Mouse (Mus musculus) lung, embryonic 16.5 days (tissue): ENCODE measurements around the gene Adgrl2. TPM values are rescaled to one million over a fixed set of nuclear protein-coding genes. Genes with fewer than 3 reads are reported as not detected.

ENCODE experiments used
- ATAC-seq: fragments of 200-750 bp; cut with Nextera tagmentation; 2 replicates; pipeline ENCODE4 v1.8.0; 2017; ENCODE audit warnings: low read depth, mild to moderate bottlenecking, moderate library complexity
- H3K27ac ChIP-seq: fragments of 300-500 bp; sonication (generic); 2 replicates; pipeline ENCODE4 v1.5.1; 2014; ENCODE audit warnings: mild to moderate bottlenecking, control low read depth, low read length
- H3K27me3 ChIP-seq: fragments of 300-500 bp; sonication (generic); 2 replicates; pipeline ENCODE4 v1.6.1; 2014; ENCODE audit warnings: low read depth, low read length, mixed read lengths; ENCODE audit not compliant: control insufficient read depth, insufficient read depth
- H3K36me3 ChIP-seq: fragments of 300-500 bp; sonication (generic); 2 replicates; pipeline ENCODE4 v1.6.1; 2014; ENCODE audit warnings: low read length; ENCODE audit not compliant: control insufficient read depth, insufficient read depth
- H3K4me1 ChIP-seq: fragments of 300-500 bp; sonication (generic); replicated peaks from 2 replicates; pipeline ENCODE4 v1.6.1; 2014; ENCODE audit warnings: low read length, mixed read lengths; ENCODE audit not compliant: control insufficient read depth, insufficient read depth
- H3K4me2 ChIP-seq: fragments of 300-500 bp; sonication (generic); 2 replicates; pipeline ENCODE4 v1.6.1; 2014; ENCODE audit warnings: low read depth, low read length, control low read depth
- H3K4me3 ChIP-seq: fragments of 300-500 bp; sonication (generic); 2 replicates; pipeline ENCODE4 v1.5.1; 2014; ENCODE audit warnings: mild to moderate bottlenecking, low read length, control low read depth
- H3K9ac ChIP-seq: fragments of 300-500 bp; sonication (generic); 2 replicates; pipeline ENCODE4 v1.6.1; 2014; ENCODE audit warnings: low read length, control low read depth
- H3K9me3 ChIP-seq: fragments of 300-500 bp; sonication (generic); 2 replicates; pipeline ENCODE4 v1.6.1; 2016; ENCODE audit warnings: low read length; ENCODE audit not compliant: control insufficient read depth
- WGBS: fragments of 180-500 bp; shearing (Covaris S2); extraction: QIAGEN DNeasy Blood & Tissue Kit; methylation state at CpG from one replicate; pipeline ENCODE4 v1.1.7; 2014; 5-methylcytosine and 5-hydroxymethylcytosine counted together
- polyA plus RNA-seq: library from polyadenylated mRNA; unstranded; fragments of >200 nt; fragmentation: Nextera tagmentation; extraction: Ambion mirVana; gene quantifications from 2 replicates; pipeline ENCODE4 v1.2.1, GENCODE M21; 2015

Adgrl2 gene
- polyA plus RNA-seq, 1 experiment from 2014 or later = 51.1 TPM

DNA sequence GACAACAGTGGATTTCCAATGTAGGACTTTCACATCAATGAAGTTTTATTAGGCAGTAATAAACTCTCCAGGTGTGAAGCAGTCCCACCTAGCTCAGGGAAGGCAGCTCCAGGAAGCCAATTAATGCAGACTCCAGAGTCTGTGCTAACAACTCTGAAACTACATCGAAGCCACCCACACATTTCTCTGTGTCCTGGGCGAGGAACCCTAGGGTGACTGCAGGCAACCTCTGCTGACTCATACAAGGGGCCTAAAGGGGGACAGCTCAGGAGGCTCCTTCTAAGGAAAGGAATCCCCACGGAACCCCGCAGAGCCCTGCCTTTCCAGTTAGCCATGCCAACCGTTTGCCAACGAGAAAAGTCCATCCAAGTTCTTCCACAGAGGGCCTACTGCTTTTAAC is 90.5 kb downstream of the Adgrl2 start:
- no peak for ATAC-seq
- 43% methylated on average over 6 of the region's 6 CpGs for WGBS
- H3K36me3 ChIP-seq = no peaks in the 10 kb centered on the region
- no peaks in the 10 kb centered on the region for H3K9me3 ChIP-seq
- no peak overlapping the region for H3K4me3 ChIP-seq
- H3K4me1 ChIP-seq = peaks cover 7% of the 10 kb centered on the region; the same call in 1 of the 2 replicates
- no peak overlapping the region for H3K9ac ChIP-seq
- H3K27ac ChIP-seq = no peak overlapping the region
- no peaks in the 10 kb centered on the region for H3K27me3 ChIP-seq
- H3K4me2 ChIP-seq = no peak overlapping the region

DNA sequence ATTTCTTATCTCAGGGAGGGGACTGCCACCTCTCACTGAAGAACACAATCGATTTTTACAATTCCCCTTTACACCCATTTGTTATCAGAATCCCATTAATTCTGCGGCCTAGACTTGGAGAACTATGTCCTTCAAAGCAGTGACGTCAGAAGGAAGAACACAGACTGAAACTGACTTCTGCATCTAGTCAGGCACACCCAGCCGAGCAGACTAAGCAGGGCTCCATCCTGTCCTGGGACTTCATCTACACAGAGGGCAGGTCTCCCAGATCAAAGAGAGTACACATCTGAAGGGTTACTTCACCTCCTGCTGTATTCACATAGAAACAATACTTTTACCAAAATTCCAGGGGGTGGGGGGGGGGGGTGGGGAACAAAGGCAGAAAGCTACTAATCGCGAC is 90.9 kb downstream of the Adgrl2 start:
- 36% methylated on average over 6 of the region's 6 CpGs for WGBS
- Histone ChIP-seq H3K9ac (no peak overlapping the region), H3K4me1 (peaks cover 8% of the 10 kb centered on the region; the same call in 1 of the 2 replicates), H3K27ac (no peak overlapping the region), H3K36me3 (no peaks in the 10 kb centered on the region), H3K4me2 (no peak overlapping the region), H3K9me3 (no peaks in the 10 kb centered on the region), H3K4me3 (no peak overlapping the region), H3K27me3 (no peaks in the 10 kb centered on the region)
- no peak for ATAC-seq

- Histone ChIP-seq H3K9ac (no peak overlapping the region), H3K36me3 (no peaks in the 10 kb centered on the region), H3K27me3 (no peaks in the 10 kb centered on the region), H3K4me1 (peaks cover 8% of the 10 kb centered on the region; the same call in 1 of the 2 replicates), H3K4me2 (no peak overlapping the region), H3K9me3 (no peaks in the 10 kb centered on the region), H3K27ac (no peak overlapping the region), H3K4me3 (no peak overlapping the region)
- 70% methylated on average over 8 of the region's 8 CpGs for WGBS
- ATAC-seq = no peak
Observed at GRCm38 (mm10) chr3:148898535-148899250, 91.7 kb downstream of the Adgrl2 start.

- Histone ChIP-seq H3K27ac (no peak overlapping the region), H3K9ac (no peak overlapping the region), H3K4me2 (no peak overlapping the region), H3K9me3 (no peaks in the 10 kb centered on the region), H3K4me1 (peaks cover 6% of the 10 kb centered on the region; the same call in 1 of the 2 replicates), H3K27me3 (no peaks in the 10 kb centered on the region), H3K36me3 (no peaks in the 10 kb centered on the region), H3K4me3 (no peak overlapping the region)
- WGBS = 73% methylated on average over 10 of the region's 10 CpGs
- no peak for ATAC-seq
Observed at GRCm38 (mm10) chr3:148896281-148896680, 94.1 kb downstream of the Adgrl2 start.

DNA sequence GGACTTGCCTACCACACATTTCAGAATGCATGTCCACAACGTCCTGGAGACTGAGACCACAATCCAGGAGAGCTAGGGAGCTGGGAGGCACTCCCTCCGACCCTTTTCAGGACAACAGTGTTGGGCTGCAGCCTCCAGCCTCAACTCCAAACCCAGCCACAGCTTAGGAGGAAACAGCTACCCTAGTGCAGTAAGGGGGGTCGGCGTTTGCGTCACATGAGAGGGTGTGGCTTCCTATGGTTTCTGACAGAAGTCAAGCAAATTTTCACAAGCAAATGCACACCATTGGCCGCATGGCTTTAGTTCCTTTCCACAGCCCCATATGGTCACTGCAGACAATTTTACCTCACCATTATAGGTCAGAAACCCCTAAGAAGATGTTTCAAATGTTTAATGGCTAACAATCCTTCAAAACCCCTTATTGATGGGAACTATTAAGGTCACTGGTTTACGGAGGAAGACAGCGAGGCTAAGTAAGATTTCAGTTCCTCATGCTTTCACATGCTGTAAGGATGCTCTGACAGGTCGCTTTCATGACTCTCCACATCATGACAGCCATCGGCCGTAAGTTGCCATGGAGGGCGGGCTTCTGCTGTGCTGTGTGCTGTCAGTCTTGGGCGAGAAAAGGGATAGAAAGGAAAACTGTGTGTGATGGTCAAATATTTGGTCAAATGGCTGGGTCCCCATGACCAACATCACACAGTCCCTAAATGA is 94.8 kb downstream of the Adgrl2 start:
- H3K4me2 ChIP-seq = no peak overlapping the region
- 0 out of 2 replicates have a peak, but pooled peaks have one; percentile 15 for ATAC-seq
- no peaks in the 10 kb centered on the region for H3K36me3 ChIP-seq
- H3K9ac ChIP-seq = no peak overlapping the region
- no peak overlapping the region for H3K4me3 ChIP-seq
- H3K27ac ChIP-seq = no peak overlapping the region
- H3K27me3 ChIP-seq = no peaks in the 10 kb centered on the region
- H3K9me3 ChIP-seq = no peaks in the 10 kb centered on the region
- 71% methylated on average over 13 of the region's 13 CpGs for WGBS
- peaks cover 6% of the 10 kb centered on the region; the same call in 1 of the 2 replicates for H3K4me1 ChIP-seq

- Histone ChIP-seq H3K4me3 (no peak overlapping the region), H3K36me3 (no peaks in the 10 kb centered on the region; the same call in 1 of the 2 replicates), H3K4me2 (no peak overlapping the region), H3K9ac (no peak overlapping the region), H3K27ac (no peak overlapping the region), H3K27me3 (no peaks in the 10 kb centered on the region), H3K9me3 (no peaks in the 10 kb centered on the region), H3K4me1 (peaks cover 3% of the 10 kb centered on the region; the same call in 1 of the 2 replicates)
- WGBS = 82% methylated on average over 8 of the region's 8 CpGs
- ATAC-seq = no peak
Observed at GRCm38 (mm10) chr3:148894867-148895266, 95.5 kb downstream of the Adgrl2 start.

- H3K4me3 ChIP-seq = no peak overlapping the region
- ATAC-seq = peak; percentile 69
- no peak overlapping the region for H3K4me2 ChIP-seq
- 78% methylated on average over 5 of the region's 5 CpGs for WGBS
- no peaks in the 10 kb centered on the region for H3K9me3 ChIP-seq
- H3K36me3 ChIP-seq = peaks cover 9% of the 10 kb centered on the region
- 0 out of 2 replicates have a peak overlapping the region, but pooled peaks have one; percentile 6 for H3K27ac ChIP-seq
- H3K4me1 ChIP-seq = peaks cover 10% of the 10 kb centered on the region
- H3K27me3 ChIP-seq = no peaks in the 10 kb centered on the region
- no peak overlapping the region for H3K9ac ChIP-seq
Observed at GRCm38 (mm10) chr3:148887902-148888301, 102.5 kb downstream of the Adgrl2 start.

DNA sequence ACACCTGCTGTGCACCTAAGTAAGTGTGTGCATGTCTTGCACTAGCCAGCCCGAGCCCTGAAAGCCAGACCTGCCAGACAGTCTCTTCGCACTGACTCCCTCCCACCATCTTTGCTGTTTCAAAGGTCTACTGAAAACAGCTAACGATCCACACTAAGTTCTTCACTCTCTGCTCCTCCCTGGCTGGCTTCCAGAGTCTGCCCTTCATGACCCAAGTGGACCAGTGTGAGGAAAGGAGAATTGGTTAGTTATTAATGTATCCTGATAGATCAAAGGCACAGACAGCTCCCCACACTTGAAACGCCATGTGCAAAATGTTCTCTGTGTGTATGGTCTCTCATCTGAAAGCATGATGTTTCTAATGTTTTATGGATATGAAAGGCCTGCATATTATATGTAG is 103.4 kb downstream of the Adgrl2 start:
- Histone ChIP-seq H3K9me3 (no peaks in the 10 kb centered on the region), H3K4me3 (no peak overlapping the region), H3K27me3 (no peaks in the 10 kb centered on the region), H3K27ac (no peak overlapping the region), H3K9ac (no peak overlapping the region), H3K4me1 (peaks cover 10% of the 10 kb centered on the region), H3K4me2 (no peak overlapping the region), H3K36me3 (peaks cover 9% of the 10 kb centered on the region)
- 67% methylated on average over 4 of the region's 4 CpGs for WGBS
- no peak for ATAC-seq

DNA sequence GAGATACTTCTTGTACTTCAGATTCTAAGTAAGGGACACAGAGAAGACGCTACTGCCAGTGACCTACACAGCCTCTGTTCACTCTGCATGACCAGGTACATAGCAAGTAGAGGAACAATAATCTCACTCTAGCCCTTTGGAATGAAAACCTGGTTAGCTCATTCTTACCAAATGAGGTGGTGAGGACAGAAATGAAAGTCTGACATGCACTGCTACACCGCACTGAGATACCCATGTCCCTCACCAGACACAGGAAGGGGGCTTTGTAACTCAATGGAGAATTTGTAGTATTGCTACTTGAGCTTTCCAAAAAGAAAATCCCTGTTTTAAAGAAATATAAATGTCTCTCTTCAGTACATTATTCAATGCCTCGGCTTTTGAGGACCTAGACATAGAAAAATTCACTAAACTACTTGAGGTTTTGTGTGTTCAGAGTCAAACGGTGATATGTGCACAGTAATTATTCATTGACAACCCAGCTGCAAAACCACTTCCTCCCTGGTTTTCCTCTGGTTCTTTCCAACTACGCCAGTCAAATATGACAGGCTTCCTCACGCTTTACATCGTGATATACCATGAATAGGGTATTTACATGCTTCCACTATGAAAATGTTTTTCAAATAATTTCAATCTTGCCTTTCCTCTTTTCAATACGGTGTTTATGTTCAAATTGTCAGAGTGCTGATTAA is 104.2 kb downstream of the Adgrl2 start:
- 59% methylated on average over 8 of the region's 8 CpGs for WGBS
- H3K36me3 ChIP-seq = peaks cover 9% of the 10 kb centered on the region
- no peak overlapping the region for H3K9ac ChIP-seq
- H3K4me3 ChIP-seq = no peak overlapping the region
- no peak overlapping the region for H3K4me2 ChIP-seq
- H3K27ac ChIP-seq = no peak overlapping the region
- H3K4me1 ChIP-seq = peaks cover 10% of the 10 kb centered on the region
- no peak for ATAC-seq
- no peaks in the 10 kb centered on the region for H3K9me3 ChIP-seq
- H3K27me3 ChIP-seq = no peaks in the 10 kb centered on the region
